Comparison of ENCODE assay signal across 29 mouse cellular contexts in the genomic region with DNA sequence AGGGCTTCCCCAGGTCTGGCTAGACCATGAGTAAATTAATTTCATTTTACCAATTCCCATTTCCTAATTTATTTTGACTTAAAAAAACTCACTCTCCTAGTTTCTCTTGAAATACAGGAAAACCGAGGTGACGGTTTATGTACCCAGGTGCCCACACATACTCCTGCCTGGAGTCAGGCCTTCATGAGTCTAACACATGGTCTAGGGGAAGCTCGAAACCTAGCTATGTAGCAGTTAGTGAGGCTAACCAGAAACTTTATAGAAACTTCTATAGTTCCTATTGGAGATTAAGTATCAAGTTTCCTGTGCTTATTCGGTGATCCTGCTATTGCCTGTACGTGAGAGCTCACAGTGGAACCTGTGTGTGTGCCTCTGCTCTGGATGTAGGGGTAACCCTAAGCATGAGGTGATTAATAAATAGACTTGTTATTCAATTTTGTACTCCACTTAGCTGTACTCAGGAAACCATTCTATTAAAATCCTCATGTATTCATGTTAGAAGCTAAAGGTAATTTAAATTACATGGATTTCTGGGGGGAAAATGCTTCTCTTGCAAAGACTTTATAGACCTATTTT. TPM values are rescaled to one million over a fixed set of nuclear protein-coding genes. Genes with fewer than 3 reads are reported as not detected.
"Had no signal": no experiment of that assay in that cellular context is flagged by ENCODE, and none has a peak within 500 bp of the region (broad histone marks: within the 10 kb centered on the region; RNA-seq: fewer than 3 reads in every experiment).

No protein-coding gene starts in this region.

- H3K4me1 ChIP-seq: embryonic facial prominence, embryonic 12.5 days had no signal

- DNase-seq: cerebellum, adult 18-20 months; cerebellum, adult 2 months; cerebellum, adult 8-10 months; cerebellum, adult 9-10 months; cerebellum, adult 9-11 months; cerebellum, postnatal 10 days; cerebellum, postnatal 25 days; cerebellum, postnatal 36 days; embryo, embryonic 11 days; forebrain, postnatal 0 days; gastrocnemius, adult 2 months; gastrocnemius, postnatal 10 days; gastrocnemius, postnatal 14 days; gastrocnemius, postnatal 25 days; gastrocnemius, postnatal 36 days; heart, adult 18-20 months; heart, adult 2 months had no signal

- H3K4me2 ChIP-seq: embryonic facial prominence, embryonic 12.5 days; embryonic facial prominence, embryonic 13.5 days; embryonic facial prominence, embryonic 15.5 days; forebrain, embryonic 12.5 days; forebrain, embryonic 13.5 days; forebrain, embryonic 15.5 days had no signal

- H3K9me3 ChIP-seq: embryonic facial prominence, embryonic 10.5 days; embryonic facial prominence, embryonic 12.5 days; embryonic facial prominence, embryonic 13.5 days; embryonic facial prominence, embryonic 15.5 days; forebrain, embryonic 10.5 days; forebrain, embryonic 12.5 days; forebrain, embryonic 13.5 days; forebrain, embryonic 15.5 days had no signal

- H3K36me3 ChIP-seq: embryonic facial prominence, embryonic 10.5 days; embryonic facial prominence, embryonic 12.5 days; embryonic facial prominence, embryonic 13.5 days; embryonic facial prominence, embryonic 15.5 days; forebrain, embryonic 10.5 days; forebrain, embryonic 12.5 days; forebrain, embryonic 15.5 days had no signal

- ATAC-seq: forebrain, embryonic 13.5 days; forebrain, embryonic 14.5 days; forebrain, embryonic 15.5 days; forebrain, embryonic 16.5 days; forebrain, postnatal 0 days had no signal

- H3K27ac ChIP-seq: embryonic facial prominence, embryonic 10.5 days; embryonic facial prominence, embryonic 12.5 days; embryonic facial prominence, embryonic 13.5 days; embryonic facial prominence, embryonic 15.5 days; forebrain, embryonic 10.5 days; forebrain, embryonic 12.5 days; forebrain, embryonic 13.5 days; forebrain, embryonic 15.5 days; gastrocnemius, adult 2 months; heart, adult 2 months had no signal

- H3K9ac ChIP-seq: embryonic facial prominence, embryonic 12.5 days; embryonic facial prominence, embryonic 13.5 days; embryonic facial prominence, embryonic 15.5 days; forebrain, embryonic 12.5 days; forebrain, embryonic 13.5 days; forebrain, embryonic 15.5 days; forebrain, postnatal 0 days had no signal

- H3K4me3 ChIP-seq: embryonic facial prominence, embryonic 10.5 days; embryonic facial prominence, embryonic 12.5 days; embryonic facial prominence, embryonic 13.5 days; embryonic facial prominence, embryonic 15.5 days; erythroblast, embryonic 14.5 days; forebrain, embryonic 10.5 days; forebrain, embryonic 12.5 days; forebrain, embryonic 13.5 days; forebrain, embryonic 15.5 days; gastrocnemius, adult 2 months; heart, adult 2 months had no signal

RNA-seq across cellular contexts. Expression of a gene that starts 5.3 kb away (rescaled TPM):
- total RNA-seq: common myeloid progenitor, adult 5-6 weeks had no signal
